Mouse (Mus musculus) brain, embryonic 14.5 days (tissue): Measurements from ENCODE around the gene Zcchc10.

ENCODE experiments used
- CTCF ChIP-seq: fragments of 200-500 bp; IDR thresholded peaks from 2 replicates; pipeline ENCODE4 v1.5.1; 2012; ENCODE audit warnings: inconsistent platforms, mild to moderate bottlenecking, moderate library complexity, borderline replicate concordance; ENCODE audit not compliant: insufficient read depth, insufficient read length; ENCODE audit errors: extremely low read depth
- POLR2A ChIP-seq: fragments of 200-500 bp; IDR thresholded peaks from 2 replicates; pipeline ENCODE4 v1.6.1; 2012; ENCODE audit warnings: mild to moderate bottlenecking, inconsistent platforms, borderline replicate concordance; ENCODE audit not compliant: poor library complexity, insufficient read depth, insufficient read length, severe bottlenecking; ENCODE audit errors: extremely low read depth

GRCm38 (mm10) chr11:53335505-53336181 is 11.2 kb downstream of the Zcchc10 start:
- TF ChIP-seq POLR2A (no peak), CTCF (no peak)
